Mouse (Mus musculus): ENCODE measurements around the gene Cyp2t4. TPM values are rescaled to one million over a fixed set of nuclear protein-coding genes. Genes with fewer than 3 reads are reported as not detected.
A peak's percentile ranks its signal among the peaks of the same experiment; 100 is the strongest.

The Cyp2t4 gene
- total RNA-seq, 1 experiment = 0.58 TPM

DNA sequence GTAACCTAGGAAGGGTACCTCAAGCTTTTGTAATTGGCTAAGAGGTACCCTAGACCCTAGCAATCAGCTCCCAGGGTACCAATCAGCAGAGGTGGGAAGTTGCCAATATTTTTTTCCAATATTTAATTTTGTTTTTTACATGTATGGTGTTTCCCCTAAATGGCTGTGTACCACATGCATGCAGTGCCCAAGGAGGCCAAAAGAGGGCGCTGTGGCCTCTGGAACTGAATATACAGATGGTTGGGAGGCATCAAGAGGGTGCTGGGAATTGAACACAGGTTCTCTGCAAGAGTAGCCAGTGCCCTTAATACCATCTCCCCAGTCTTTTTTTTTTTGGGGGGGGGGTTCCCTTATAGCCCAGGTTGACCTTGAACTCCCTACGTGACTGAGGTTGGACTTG, 22.1 kb upstream of the Cyp2t4 start:
- H3K36me3 ChIP-seq (ENCODE audit: control insufficient read depth, insufficient read depth, low read length, poor library complexity, severe bottlenecking) = no peaks in the 10 kb centered on the region
- no peak overlapping the region for H3K4me3 ChIP-seq (ENCODE audit: insufficient read depth in 1 of 2, low read depth in 1 of 2, low read length in 2 of 2, poor library complexity in 1 of 2, severe bottlenecking in 1 of 2)
- TF ChIP-seq CHD2 (IDR thresholded peaks at IDR 0.05; ENCODE audit: low read depth, low read length) = no peak
- TF ChIP-seq ZC3H11A (IDR thresholded peaks at IDR 0.05; ENCODE audit: borderline replicate concordance, low read depth, low read length) = no peak
- no peak for TF ChIP-seq ZNF384 (IDR thresholded peaks at IDR 0.05; ENCODE audit: low read depth, low read length)
- no peak for TF ChIP-seq HCFC1 (IDR thresholded peaks at IDR 0.05; ENCODE audit: borderline replicate concordance, insufficient read depth, low read length)
- no peak for TF ChIP-seq MAFK (IDR thresholded peaks at IDR 0.05; ENCODE audit: insufficient read depth, low read depth, low read length)
- peaks cover 0 to 10% of the 10 kb centered on the region in 2 experiments; a peak in 1 of 4 replicates for H3K4me1 ChIP-seq (ENCODE audit: control insufficient read depth in 2 of 2, insufficient read depth in 2 of 2, low read length in 2 of 2, poor library complexity in 1 of 2)
- H3K27ac ChIP-seq (ENCODE audit: insufficient read depth, low read depth, low read length, poor library complexity, severe bottlenecking) = no peak overlapping the region
- H3K9ac ChIP-seq (ENCODE audit: insufficient read depth, low read depth, low read length, poor library complexity, severe bottlenecking) = no peak overlapping the region
- no peaks in the 10 kb centered on the region for H3K9me3 ChIP-seq (ENCODE audit: control insufficient read depth, insufficient read depth, low read depth, low read length)
- DNase-seq (ENCODE audit: low read depth, low spot score) = no peak
- in situ Hi-C loops (cut with MboI; ENCODE audit: low sequenced_read_pairs in 2 of 2, unreplicated experiment in 2 of 2) = no loop called here

DNA sequence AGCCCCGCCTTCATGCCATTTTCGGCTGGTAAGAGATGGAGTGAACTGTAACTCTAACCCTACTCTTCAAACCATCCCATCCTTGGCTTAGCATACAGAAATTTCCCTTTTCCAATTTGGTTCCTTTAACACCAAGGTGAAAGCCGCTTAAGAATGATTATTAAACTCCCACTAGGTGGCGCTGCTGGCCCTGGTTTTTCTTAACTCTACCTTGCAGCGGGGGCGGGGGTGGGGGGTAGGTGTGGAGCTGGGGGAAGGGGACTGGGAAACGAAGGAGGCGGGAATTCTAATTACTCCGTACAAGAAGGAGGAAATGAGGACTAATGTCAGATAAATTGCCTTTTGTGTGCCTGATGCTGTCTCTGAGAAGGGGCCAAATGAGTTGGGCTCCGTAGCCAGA, 20.9 kb upstream of the Cyp2t4 start:
- peak; percentile 88 for DNase-seq (ENCODE audit: low read depth, low spot score)
- H3K4me1 ChIP-seq (ENCODE audit: control insufficient read depth in 2 of 2, insufficient read depth in 2 of 2, low read length in 2 of 2, poor library complexity in 1 of 2) = peaks cover 0 to 10% of the 10 kb centered on the region in 2 experiments; a peak in 1 of 4 replicates
- H3K36me3 ChIP-seq (ENCODE audit: control insufficient read depth, insufficient read depth, low read length, poor library complexity, severe bottlenecking) = no peaks in the 10 kb centered on the region
- in situ Hi-C loops (cut with MboI; ENCODE audit: low sequenced_read_pairs in 2 of 2, unreplicated experiment in 2 of 2) = no loop called here
- H3K9me3 ChIP-seq (ENCODE audit: control insufficient read depth, insufficient read depth, low read depth, low read length) = no peaks in the 10 kb centered on the region
- H3K9ac ChIP-seq (ENCODE audit: insufficient read depth, low read depth, low read length, poor library complexity, severe bottlenecking) = no peak overlapping the region
- TF ChIP-seq ZC3H11A (IDR thresholded peaks at IDR 0.05; ENCODE audit: borderline replicate concordance, low read depth, low read length) = peak; percentile 27; the same call in 1 of the 2 replicates
- no peak for TF ChIP-seq MAFK (IDR thresholded peaks at IDR 0.05; ENCODE audit: insufficient read depth, low read depth, low read length)
- no peak for TF ChIP-seq HCFC1 (IDR thresholded peaks at IDR 0.05; ENCODE audit: borderline replicate concordance, insufficient read depth, low read length)
- TF ChIP-seq CHD2 (IDR thresholded peaks at IDR 0.05; ENCODE audit: low read depth, low read length) = no peak
- no peak for TF ChIP-seq ZNF384 (IDR thresholded peaks at IDR 0.05; ENCODE audit: low read depth, low read length)
- no peak overlapping the region for H3K4me3 ChIP-seq (ENCODE audit: insufficient read depth in 1 of 2, low read depth in 1 of 2, low read length in 2 of 2, poor library complexity in 1 of 2, severe bottlenecking in 1 of 2)
- no peak overlapping the region for H3K27ac ChIP-seq (ENCODE audit: insufficient read depth, low read depth, low read length, poor library complexity, severe bottlenecking)

DNA sequence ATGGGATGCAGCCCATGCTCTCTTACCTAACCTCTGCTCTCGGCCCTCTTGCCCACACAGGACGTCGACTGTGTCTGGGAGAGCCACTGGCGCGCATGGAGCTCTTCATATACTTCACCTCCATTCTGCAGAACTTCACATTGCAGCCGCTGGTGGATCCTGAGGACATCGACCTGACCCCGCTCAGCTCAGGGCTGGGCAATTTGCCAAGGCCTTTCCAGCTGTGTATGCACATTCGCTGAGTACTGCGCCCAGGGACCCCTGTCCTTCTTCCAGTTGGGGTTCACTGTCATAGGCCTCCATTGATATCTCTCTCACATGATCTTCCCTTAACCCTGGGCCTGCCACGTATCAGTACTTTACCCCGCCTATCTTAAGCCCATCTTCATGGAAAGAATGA, 20.4 kb upstream of the Cyp2t4 start:
- in situ Hi-C loops (cut with MboI; ENCODE audit: low sequenced_read_pairs in 2 of 2, unreplicated experiment in 2 of 2) = no loop called here
- no peaks in the 10 kb centered on the region for H3K9me3 ChIP-seq (ENCODE audit: control insufficient read depth, insufficient read depth, low read depth, low read length)
- no peak overlapping the region for H3K9ac ChIP-seq (ENCODE audit: insufficient read depth, low read depth, low read length, poor library complexity, severe bottlenecking)
- no peak overlapping the region for H3K27ac ChIP-seq (ENCODE audit: insufficient read depth, low read depth, low read length, poor library complexity, severe bottlenecking)
- DNase-seq (ENCODE audit: low read depth, low spot score) = no peak
- H3K4me1 ChIP-seq (ENCODE audit: control insufficient read depth in 2 of 2, insufficient read depth in 2 of 2, low read length in 2 of 2, poor library complexity in 1 of 2) = peaks cover 0 to 10% of the 10 kb centered on the region in 2 experiments; a peak in 1 of 4 replicates
- H3K36me3 ChIP-seq (ENCODE audit: control insufficient read depth, insufficient read depth, low read length, poor library complexity, severe bottlenecking) = no peaks in the 10 kb centered on the region
- no peak overlapping the region; a peak in 1 of 4 replicates for H3K4me3 ChIP-seq (ENCODE audit: insufficient read depth in 1 of 2, low read depth in 1 of 2, low read length in 2 of 2, poor library complexity in 1 of 2, severe bottlenecking in 1 of 2)
- no peak for TF ChIP-seq ZC3H11A (IDR thresholded peaks at IDR 0.05; ENCODE audit: borderline replicate concordance, low read depth, low read length)
- no peak for TF ChIP-seq HCFC1 (IDR thresholded peaks at IDR 0.05; ENCODE audit: borderline replicate concordance, insufficient read depth, low read length)
- TF ChIP-seq CHD2 (IDR thresholded peaks at IDR 0.05; ENCODE audit: low read depth, low read length) = no peak
- TF ChIP-seq MAFK (IDR thresholded peaks at IDR 0.05; ENCODE audit: insufficient read depth, low read depth, low read length) = no peak
- TF ChIP-seq ZNF384 (IDR thresholded peaks at IDR 0.05; ENCODE audit: low read depth, low read length) = no peak

DNA sequence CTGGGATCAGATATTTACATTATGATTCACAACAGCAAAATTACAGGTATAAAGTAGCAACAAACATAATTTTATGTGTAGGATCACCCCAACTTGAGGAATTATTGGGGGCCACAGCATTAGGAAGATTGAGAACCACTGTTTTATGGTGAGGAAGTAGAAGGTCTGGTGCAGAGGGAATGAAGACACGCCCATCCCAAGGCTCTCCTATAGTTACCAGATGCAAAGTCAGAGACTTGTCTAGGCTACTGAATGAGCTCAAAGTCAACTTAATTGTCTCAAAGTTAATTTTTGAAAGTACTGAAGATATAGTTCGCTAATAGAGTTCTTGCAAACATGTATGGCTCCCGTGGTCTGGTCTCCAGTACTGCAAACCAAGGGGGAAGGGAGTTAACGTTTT, 19.8 kb upstream of the Cyp2t4 start:
- no peak for DNase-seq (ENCODE audit: low read depth, low spot score)
- in situ Hi-C loops (cut with MboI; ENCODE audit: low sequenced_read_pairs in 2 of 2, unreplicated experiment in 2 of 2) = no loop called here
- H3K4me3 ChIP-seq (ENCODE audit: insufficient read depth in 1 of 2, low read depth in 1 of 2, low read length in 2 of 2, poor library complexity in 1 of 2, severe bottlenecking in 1 of 2) = no peak overlapping the region
- H3K9me3 ChIP-seq (ENCODE audit: control insufficient read depth, insufficient read depth, low read depth, low read length) = no peaks in the 10 kb centered on the region
- no peak overlapping the region for H3K27ac ChIP-seq (ENCODE audit: insufficient read depth, low read depth, low read length, poor library complexity, severe bottlenecking)
- no peak overlapping the region for H3K9ac ChIP-seq (ENCODE audit: insufficient read depth, low read depth, low read length, poor library complexity, severe bottlenecking)
- peaks cover 0 to 10% of the 10 kb centered on the region in 2 experiments; a peak in 1 of 4 replicates for H3K4me1 ChIP-seq (ENCODE audit: control insufficient read depth in 2 of 2, insufficient read depth in 2 of 2, low read length in 2 of 2, poor library complexity in 1 of 2)
- H3K36me3 ChIP-seq (ENCODE audit: control insufficient read depth, insufficient read depth, low read length, poor library complexity, severe bottlenecking) = no peaks in the 10 kb centered on the region
- TF ChIP-seq MAFK (IDR thresholded peaks at IDR 0.05; ENCODE audit: insufficient read depth, low read depth, low read length) (no peak), HCFC1 (IDR thresholded peaks at IDR 0.05; ENCODE audit: borderline replicate concordance, insufficient read depth, low read length) (no peak), ZC3H11A (IDR thresholded peaks at IDR 0.05; ENCODE audit: borderline replicate concordance, low read depth, low read length) (no peak), ZNF384 (IDR thresholded peaks at IDR 0.05; ENCODE audit: low read depth, low read length) (no peak), CHD2 (IDR thresholded peaks at IDR 0.05; ENCODE audit: low read depth, low read length) (no peak)
